In the genomic region with DNA sequence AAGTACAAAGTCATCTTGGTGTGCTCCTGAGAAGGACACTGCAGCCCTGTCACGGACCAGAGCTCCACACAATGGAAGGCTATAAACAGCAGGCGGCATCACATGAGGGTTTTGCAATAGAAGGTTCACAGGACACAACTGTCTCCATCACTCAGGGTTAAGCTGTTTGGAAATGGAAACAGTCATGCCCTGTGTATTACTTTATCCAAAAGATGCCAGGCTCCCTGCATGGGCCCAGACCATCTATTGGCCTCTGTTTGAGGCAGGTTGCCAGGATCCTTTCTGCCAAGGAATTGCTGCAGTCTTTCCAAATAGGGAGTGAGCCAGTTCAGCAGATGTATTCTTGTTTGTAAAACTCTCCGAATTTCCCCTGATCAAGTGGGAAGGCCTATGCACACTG, we compare ENCODE assay signal across 10 mouse cellular contexts. TPM values are rescaled to one million over a fixed set of nuclear protein-coding genes. Genes with fewer than 3 reads are reported as not detected.
DNase-seq lines count a peak whose midpoint lies in the region; ATAC-seq and TF ChIP-seq lines count a peak whose summit lies in the region.
"Had no signal": no experiment of that assay in that cellular context is flagged by ENCODE, and none has a peak within 500 bp of the region (broad histone marks: within the 10 kb centered on the region; RNA-seq: fewer than 3 reads in every experiment).

No protein-coding gene starts in this region.

- no peaks in the 10 kb centered on the region for H3K27me3 ChIP-seq in heart, embryonic 11.5 days (ENCODE audit: control insufficient read depth, insufficient read depth, low read length)
- H3K27me3 ChIP-seq in testis, adult 2 months (ENCODE audit: control insufficient read depth, insufficient read depth, low read length): no peaks in the 10 kb centered on the region
- H3K27me3 ChIP-seq in stomach, embryonic 16.5 days (ENCODE audit: control insufficient read depth, insufficient read depth, low read length): no peaks in the 10 kb centered on the region
- H3K27me3 ChIP-seq: heart, embryonic 13.5 days; limb, embryonic 12.5 days had no signal

- no peak for ATAC-seq in heart, embryonic 11.5 days (replicated peaks; ENCODE audit: insufficient number of reproducible peaks, low FRiP score, low TSS enrichment)
- peak; percentile 14; the same call in 1 of the 2 replicates for ATAC-seq in stomach, embryonic 16.5 days (ENCODE audit: insufficient read depth, low FRiP score)

- no peak for TF ChIP-seq POLR2A in testis, adult 2 months (IDR thresholded peaks at IDR 0.05; ENCODE audit: control insufficient read depth, low read depth, low read length)

- no peak for TF ChIP-seq CTCF in testis, adult 2 months (IDR thresholded peaks at IDR 0.05; ENCODE audit: control insufficient read depth, insufficient read depth, insufficient replicate concordance, low read depth, low read length)

- H3K36me3 ChIP-seq in heart, embryonic 11.5 days (ENCODE audit: control insufficient read depth, insufficient read depth, low read length): no peaks in the 10 kb centered on the region
- H3K36me3 ChIP-seq in testis, adult 2 months (ENCODE audit: control insufficient read depth, insufficient read depth, low read length): no peaks in the 10 kb centered on the region
- no peaks in the 10 kb centered on the region for H3K36me3 ChIP-seq in stomach, embryonic 16.5 days (ENCODE audit: control insufficient read depth, insufficient read depth, low read length)
- H3K36me3 ChIP-seq: heart, embryonic 13.5 days; limb, embryonic 12.5 days had no signal

- H3K9me3 ChIP-seq in heart, embryonic 11.5 days (replicated peaks; ENCODE audit: control insufficient read depth, low read length): no peaks in the 10 kb centered on the region
- H3K9me3 ChIP-seq in stomach, embryonic 16.5 days (replicated peaks; ENCODE audit: control insufficient read depth, low read length): no peaks in the 10 kb centered on the region
- H3K9me3 ChIP-seq: heart, embryonic 13.5 days; limb, embryonic 12.5 days had no signal

- intact Hi-C loops in heart, postnatal 10 days (cut with DNase I): loop anchor here (10.0 kb wide), 3 partner anchors 322 to 862 kb away; no protein-coding TSS in a partner anchor

- H3K4me3 ChIP-seq in heart, embryonic 11.5 days (ENCODE audit: low read depth, low read length): no peak overlapping the region
- peak overlapping the region; percentile 56 for H3K4me3 ChIP-seq in testis, adult 2 months (ENCODE audit: control insufficient read depth, low read depth, low read length)
- no peak overlapping the region for H3K4me3 ChIP-seq in stomach, embryonic 16.5 days (replicated peaks; ENCODE audit: low read length)
- H3K4me3 ChIP-seq: heart, embryonic 13.5 days; limb, embryonic 12.5 days had no signal

- peak; percentile 24 for DNase-seq in heart, adult 8-10 months (ENCODE audit: low spot score)
- DNase-seq in testis, postnatal 14 days (ENCODE audit: low spot score): no peak
- DNase-seq in heart, postnatal 10 days: peak; percentile 53 to 67
- DNase-seq in kidney, adult 18-20 months: no peak
- DNase-seq in spleen, postnatal 4 days (ENCODE audit: low spot score in 2 of 2): no peak

- no peak overlapping the region for H3K4me2 ChIP-seq in heart, embryonic 11.5 days
- no peak overlapping the region for H3K4me2 ChIP-seq in stomach, embryonic 16.5 days (ENCODE audit: low read depth, low read length)
- H3K4me2 ChIP-seq: heart, embryonic 13.5 days; limb, embryonic 12.5 days had no signal

- no peak overlapping the region for H3K27ac ChIP-seq in heart, embryonic 11.5 days (ENCODE audit: low read depth, low read length)
- no peak overlapping the region for H3K27ac ChIP-seq in testis, adult 2 months (ENCODE audit: control insufficient read depth, insufficient read depth, low read depth, low read length)
- no peak overlapping the region; the same call in 1 of the 2 replicates for H3K27ac ChIP-seq in stomach, embryonic 16.5 days (ENCODE audit: low read length)
- H3K27ac ChIP-seq: heart, embryonic 13.5 days; limb, embryonic 12.5 days had no signal

- H3K4me1 ChIP-seq in heart, embryonic 11.5 days (ENCODE audit: control insufficient read depth, insufficient read depth, low read length): no peaks in the 10 kb centered on the region
- peaks cover 12% of the 10 kb centered on the region for H3K4me1 ChIP-seq in testis, adult 2 months (ENCODE audit: control insufficient read depth, insufficient read depth, low read length)
- H3K4me1 ChIP-seq in stomach, embryonic 16.5 days (ENCODE audit: control insufficient read depth, insufficient read depth, low read length): no peaks in the 10 kb centered on the region; the same call in 1 of the 2 replicates
- H3K4me1 ChIP-seq: heart, embryonic 13.5 days had no signal

- no peak overlapping the region for H3K9ac ChIP-seq in heart, embryonic 11.5 days (ENCODE audit: low read depth, low read length)
- no peak overlapping the region for H3K9ac ChIP-seq in stomach, embryonic 16.5 days (ENCODE audit: low read length)
- H3K9ac ChIP-seq: heart, embryonic 13.5 days; limb, embryonic 12.5 days had no signal

- WGBS in heart, embryonic 11.5 days (ENCODE audit: insufficient replicate concordance): 88% methylated on average over 3 of the region's 3 CpGs
- 76% methylated on average over 3 of the region's 3 CpGs for WGBS in stomach, embryonic 16.5 days

RNA-seq across cellular contexts. Expression of a gene that starts 26.3 kb away (rescaled TPM):
- total RNA-seq in heart, adult 8-10 months (2022): 1 to 10 TPM in 1 of 4 experiments, under 1 TPM in 3; 0.44 to 1.3 (median 0.47) TPM
- polyA plus RNA-seq in heart, embryonic 11.5 days (2014; fragmentation: Nextera tagmentation; extraction: Ambion mirVana): 372 and 388 TPM in 2 replicates
- 49.2 and 49.5 TPM in 2 replicates for polyA plus RNA-seq in testis, adult 2 months (2012; rRNA removed)
- total RNA-seq in heart, postnatal 10 days (2021): 10 to 100 TPM; 40.3 to 40.8 TPM
- polyA plus RNA-seq in stomach, embryonic 16.5 days (2015; fragmentation: Nextera tagmentation; extraction: Ambion mirVana): 323 and 372 TPM in 2 replicates

Comparison
In these comparisons a context has a peak if more than half of its experiments do, and no peak if none do; other contexts are left out.
1. DNase-seq: peak in heart, adult 8-10 months (single experiment) and heart, postnatal 10 days (2 of 2); none in testis, postnatal 14 days (single experiment), kidney, adult 18-20 months (single experiment) and spleen, postnatal 4 days (0 of 2).